Comparison of ENCODE assay signal across 20 mouse cellular contexts in the genomic region with DNA sequence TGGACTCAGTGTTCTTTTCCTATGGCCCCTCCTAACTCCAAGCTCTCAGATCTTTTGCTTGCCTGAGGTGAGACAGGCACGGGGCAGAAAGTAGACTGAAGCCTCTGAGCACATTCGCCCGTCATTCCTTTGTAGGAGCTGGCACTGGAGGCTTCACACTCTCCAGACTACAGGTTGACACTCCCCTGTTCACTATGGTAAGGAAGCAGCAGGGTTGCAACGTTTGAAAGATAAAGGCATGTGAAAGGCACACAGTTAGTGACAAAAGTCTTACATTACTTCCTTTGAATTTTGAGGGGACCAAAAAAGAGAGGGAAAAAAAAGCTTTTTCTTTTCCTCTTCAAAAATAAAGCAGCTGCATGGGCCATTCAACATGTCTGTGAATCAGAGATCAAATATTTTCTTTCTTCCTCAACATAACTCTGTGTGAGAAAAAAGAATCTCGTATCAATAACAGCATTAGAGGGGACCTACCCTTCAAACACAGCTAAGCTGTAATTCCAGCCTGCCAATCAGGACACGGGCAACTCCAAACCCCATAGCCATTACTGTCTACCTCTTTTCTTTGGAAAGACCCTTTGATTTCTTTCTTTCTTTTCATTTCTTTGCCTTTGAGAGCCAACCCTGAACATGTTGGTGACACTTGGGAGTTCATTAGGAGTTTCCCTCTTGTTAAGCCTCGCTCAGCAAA.
"Had no signal": no experiment of that assay in that cellular context is flagged by ENCODE, and none has a peak within 500 bp of the region (broad histone marks: within the 10 kb centered on the region; RNA-seq: fewer than 3 reads in every experiment).

No protein-coding gene starts in this region.

- H3K36me3 ChIP-seq: limb, embryonic 12.5 days; limb, embryonic 15.5 days; neural tube, embryonic 12.5 days; neural tube, embryonic 15.5 days; stomach, embryonic 15.5 days had no signal

- ATAC-seq: liver, postnatal 0 days; lung, postnatal 0 days had no signal

- H3K9ac ChIP-seq: limb, embryonic 12.5 days; limb, embryonic 15.5 days; liver, embryonic 14.5 days; liver, postnatal 0 days; lung, embryonic 14.5 days; neural tube, embryonic 12.5 days; neural tube, embryonic 15.5 days; stomach, embryonic 15.5 days had no signal

- H3K9me3 ChIP-seq: limb, embryonic 12.5 days; limb, embryonic 15.5 days; neural tube, embryonic 12.5 days; neural tube, embryonic 15.5 days; stomach, embryonic 15.5 days had no signal

- H3K27me3 ChIP-seq: limb, embryonic 12.5 days; neural tube, embryonic 12.5 days; neural tube, embryonic 15.5 days; stomach, embryonic 15.5 days had no signal

- DNase-seq: kidney, adult 11 months; kidney, adult 9 months; kidney, postnatal 14 days; kidney, postnatal 4 days; left cerebral cortex, postnatal 4 days; liver, postnatal 0 days; lung, embryonic 14.5 days; right cerebral cortex, adult 18-20 months; right cerebral cortex, postnatal 25 days; spleen, adult 18-20 months; thymus, postnatal 25 days had no signal

- H3K27ac ChIP-seq: limb, embryonic 12.5 days; limb, embryonic 15.5 days; liver, embryonic 14.5 days; macrophage; neural tube, embryonic 12.5 days; neural tube, embryonic 15.5 days; stomach, embryonic 15.5 days had no signal

- H3K4me2 ChIP-seq: limb, embryonic 12.5 days; limb, embryonic 15.5 days; liver, embryonic 11.5 days; lung, embryonic 14.5 days; neural tube, embryonic 12.5 days; neural tube, embryonic 15.5 days; stomach, embryonic 15.5 days had no signal

- H3K4me3 ChIP-seq: limb, embryonic 12.5 days; limb, embryonic 15.5 days; neural tube, embryonic 12.5 days; neural tube, embryonic 15.5 days; stomach, embryonic 15.5 days had no signal

- H3K4me1 ChIP-seq: limb, embryonic 12.5 days; neural tube, embryonic 12.5 days; neural tube, embryonic 15.5 days; stomach, embryonic 15.5 days had no signal
